Mouse (Mus musculus): Measurements from ENCODE around the gene Slamf9.

DNA sequence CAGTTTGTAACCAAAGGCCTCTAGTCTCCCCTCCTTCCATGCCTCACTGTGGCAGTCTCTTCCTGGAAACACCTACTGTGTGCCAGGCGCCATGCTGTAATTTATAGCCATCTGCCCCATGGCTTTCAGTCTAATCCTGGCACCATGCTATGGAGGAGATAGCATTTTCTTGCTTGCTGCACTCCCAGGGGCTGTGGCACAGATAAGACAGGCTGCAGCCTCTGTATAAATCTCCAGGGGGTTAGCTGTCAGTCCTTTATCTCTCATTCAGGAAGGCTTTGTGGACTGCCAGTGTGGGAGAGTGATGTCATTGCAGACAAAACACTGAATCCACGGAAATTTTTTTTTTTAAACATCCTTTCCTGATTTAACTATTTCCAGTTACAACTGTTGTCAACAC, 33.0 kb downstream of the Slamf9 start:
- TF ChIP-seq POLR2A (IDR thresholded peaks at IDR 0.05; ENCODE audit: control insufficient read depth, extremely low read depth, insufficient read depth, low read length, poor library complexity): no peak
- no peak for TF ChIP-seq CTCF (IDR thresholded peaks at IDR 0.05; ENCODE audit: borderline replicate concordance, control insufficient read depth, extremely low read depth, insufficient read depth, low read length, poor library complexity)
